Mouse (Mus musculus): ENCODE data around the gene D330045A20Rik.

GRCm38 (mm10) chrX:139552090-139552489 lies 71.9 kb downstream of the D330045A20Rik start:
- TF ChIP-seq CTCF (IDR thresholded peaks at IDR 0.05) (no peak), EP300 (IDR thresholded peaks at IDR 0.05) (no peak)

Data from lung, postnatal 0 days (tissue).